Mouse (Mus musculus): ENCODE measurements at regions not wholly inside any gene's neighbourhood (a gene's known extent, or its start where the extent isn't known, plus 50 kb on each side); places are given as distances from the start of the nearest gene placed in this dataset.

GRCm38 (mm10) chr14:74511521-74511920, 129.1 kb upstream of the Htr2a start:
- Histone ChIP-seq H3K27ac (ENCODE audit: control insufficient read depth, low read depth, low read length) (no peak overlapping the region), H3K36me3 (ENCODE audit: control insufficient read depth in 1 of 2, insufficient read depth in 2 of 2, low read length in 2 of 2) (no peaks in the 10 kb centered on the region), H3K9me3 (replicated peaks; ENCODE audit: insufficient read depth, low read length) (no peaks in the 10 kb centered on the region), H3K79me2 (ENCODE audit: control insufficient read depth, insufficient read depth, low read length, poor library complexity) (no peaks in the 10 kb centered on the region), H3K9ac (ENCODE audit: control insufficient read depth, low read depth, low read length, poor library complexity, severe bottlenecking) (no peak overlapping the region), H3K27me3 (ENCODE audit: control insufficient read depth in 1 of 2, insufficient read depth in 2 of 2, low read length in 2 of 2) (no peaks in the 10 kb centered on the region; a peak in 2 of 4 replicates), H3K4me1 (ENCODE audit: control insufficient read depth in 1 of 2, insufficient read depth in 2 of 2, low read length in 2 of 2) (no peaks in the 10 kb centered on the region), H3K4me3 (ENCODE audit: control insufficient read depth in 1 of 2, insufficient read depth in 1 of 2, low read depth in 2 of 2, low read length in 2 of 2) (no peak overlapping the region)
- no peak for DNase-seq (ENCODE audit: low read depth, low spot score)
- TF ChIP-seq USF2 (IDR thresholded peaks at IDR 0.05; ENCODE audit: borderline replicate concordance in 1 of 2, insufficient read depth in 1 of 2, low read depth in 1 of 2, low read length in 2 of 2), result no peak
- TF ChIP-seq GABPA (IDR thresholded peaks at IDR 0.05; ENCODE audit: low read depth, low read length), result no peak
- TF ChIP-seq ZMIZ1 (IDR thresholded peaks at IDR 0.05; ENCODE audit: low read depth, low read length), result no peak
- TF ChIP-seq ELF1 (IDR thresholded peaks at IDR 0.05; ENCODE audit: low read depth, low read length), result no peak
- TF ChIP-seq ZKSCAN1 (IDR thresholded peaks at IDR 0.05; ENCODE audit: low read depth, low read length), result no peak
- TF ChIP-seq ZC3H11A (IDR thresholded peaks at IDR 0.05; ENCODE audit: low read depth, low read length), result no peak

GRCm38 (mm10) chr14:74516451-74516850, 124.2 kb upstream of the Htr2a start:
- Histone ChIP-seq H3K27me3 (ENCODE audit: control insufficient read depth in 1 of 2, insufficient read depth in 2 of 2, low read length in 2 of 2) (no peaks in the 10 kb centered on the region; a peak in 1 of 4 replicates), H3K9me3 (replicated peaks; ENCODE audit: insufficient read depth, low read length) (no peaks in the 10 kb centered on the region), H3K36me3 (ENCODE audit: control insufficient read depth in 1 of 2, insufficient read depth in 2 of 2, low read length in 2 of 2) (no peaks in the 10 kb centered on the region), H3K4me3 (ENCODE audit: control insufficient read depth in 1 of 2, insufficient read depth in 1 of 2, low read depth in 2 of 2, low read length in 2 of 2) (no peak overlapping the region), H3K79me2 (ENCODE audit: control insufficient read depth, insufficient read depth, low read length, poor library complexity) (no peaks in the 10 kb centered on the region), H3K4me1 (ENCODE audit: control insufficient read depth in 1 of 2, insufficient read depth in 2 of 2, low read length in 2 of 2) (peaks cover 0 to 2% of the 10 kb centered on the region in 2 experiments; a peak in 1 of 4 replicates), H3K27ac (ENCODE audit: control insufficient read depth, low read depth, low read length) (no peak overlapping the region), H3K9ac (ENCODE audit: control insufficient read depth, low read depth, low read length, poor library complexity, severe bottlenecking) (no peak overlapping the region)
- no peak for DNase-seq (ENCODE audit: low read depth, low spot score)
- no peak for TF ChIP-seq CHD2 (IDR thresholded peaks at IDR 0.05; ENCODE audit: low read length)
- no peak for TF ChIP-seq HCFC1 (IDR thresholded peaks at IDR 0.05; ENCODE audit: low read depth, low read length)
- no peak for TF ChIP-seq RAD21 (IDR thresholded peaks at IDR 0.05; ENCODE audit: low read depth, low read length)
- no peak for TF ChIP-seq SMC3 (IDR thresholded peaks at IDR 0.05; ENCODE audit: low read depth, low read length)
- TF ChIP-seq ZKSCAN1 (IDR thresholded peaks at IDR 0.05; ENCODE audit: low read depth, low read length), result no peak

GRCm38 (mm10) chr14:74519531-74519930, 121.1 kb upstream of the Htr2a start:
- no peak for DNase-seq (ENCODE audit: low read depth, low spot score)
- Histone ChIP-seq H3K79me2 (ENCODE audit: control insufficient read depth, insufficient read depth, low read length, poor library complexity) (no peaks in the 10 kb centered on the region), H3K27ac (ENCODE audit: control insufficient read depth, low read depth, low read length) (no peak overlapping the region), H3K4me1 (ENCODE audit: control insufficient read depth in 1 of 2, insufficient read depth in 2 of 2, low read length in 2 of 2) (peaks cover 0 to 2% of the 10 kb centered on the region in 2 experiments; a peak in 1 of 4 replicates), H3K27me3 (ENCODE audit: control insufficient read depth in 1 of 2, insufficient read depth in 2 of 2, low read length in 2 of 2) (no peaks in the 10 kb centered on the region; a peak in 1 of 4 replicates), H3K9ac (ENCODE audit: control insufficient read depth, low read depth, low read length, poor library complexity, severe bottlenecking) (no peak overlapping the region), H3K9me3 (replicated peaks; ENCODE audit: insufficient read depth, low read length) (no peaks in the 10 kb centered on the region), H3K36me3 (ENCODE audit: control insufficient read depth in 1 of 2, insufficient read depth in 2 of 2, low read length in 2 of 2) (no peaks in the 10 kb centered on the region), H3K4me3 (ENCODE audit: control insufficient read depth in 1 of 2, insufficient read depth in 1 of 2, low read depth in 2 of 2, low read length in 2 of 2) (no peak overlapping the region)
- TF ChIP-seq TCF12 (IDR thresholded peaks at IDR 0.05; ENCODE audit: low read depth, low read length) (no peak), JUND (IDR thresholded peaks at IDR 0.05; ENCODE audit: low read depth, low read length) (no peak), NRF1 (IDR thresholded peaks at IDR 0.05; ENCODE audit: insufficient read depth, low read depth, low read length, poor library complexity, severe bottlenecking) (no peak), MAZ (IDR thresholded peaks at IDR 0.05; ENCODE audit: low read depth, low read length) (no peak), SIN3A (IDR thresholded peaks at IDR 0.05; ENCODE audit: low read length) (no peak), EP300 (IDR thresholded peaks at IDR 0.05; ENCODE audit: low read depth in 1 of 2, low read length in 2 of 2) (no peak), CHD1 (IDR thresholded peaks at IDR 0.05; ENCODE audit: low read depth, low read length) (no peak), POLR2A (IDR thresholded peaks at IDR 0.05; ENCODE audit: control insufficient read depth in 1 of 2, insufficient read depth in 1 of 2, low read depth in 1 of 2, low read length in 2 of 2, poor library complexity in 1 of 2) (no peak), USF2 (IDR thresholded peaks at IDR 0.05; ENCODE audit: borderline replicate concordance in 1 of 2, insufficient read depth in 1 of 2, low read depth in 1 of 2, low read length in 2 of 2) (no peak), CTCF (IDR thresholded peaks at IDR 0.05 in 2 of 3, conservative IDR thresholded peaks at IDR 0.05 in 1 of 3; ENCODE audit: control insufficient read depth in 1 of 3, insufficient read depth in 1 of 3, low read depth in 2 of 3, low read length in 3 of 3, poor library complexity in 1 of 3, severe bottlenecking in 1 of 3) (no peak), BHLHE40 (IDR thresholded peaks at IDR 0.05; ENCODE audit: borderline replicate concordance, low read depth, low read length) (no peak), MAFK (IDR thresholded peaks at IDR 0.05; ENCODE audit: borderline replicate concordance, low read depth, low read length) (no peak), MEF2A (IDR thresholded peaks at IDR 0.05; ENCODE audit: extremely low read depth, insufficient replicate concordance, low read depth, low read length, poor library complexity, severe bottlenecking) (no peak), ZNF384 (IDR thresholded peaks at IDR 0.05; ENCODE audit: low read depth, low read length) (no peak), ZMIZ1 (IDR thresholded peaks at IDR 0.05; ENCODE audit: low read depth, low read length) (no peak), TAL1 (IDR thresholded peaks at IDR 0.05; ENCODE audit: low read length) (no peak)

All from MEL (cell line).